Mouse (Mus musculus): ENCODE data around the gene Adcy9. TPM values are rescaled to one million over a fixed set of nuclear protein-coding genes. Genes with fewer than 3 reads are reported as not detected.

Adcy9 gene
- polyA plus RNA-seq, 1 experiment: 10.4 TPM

DNA sequence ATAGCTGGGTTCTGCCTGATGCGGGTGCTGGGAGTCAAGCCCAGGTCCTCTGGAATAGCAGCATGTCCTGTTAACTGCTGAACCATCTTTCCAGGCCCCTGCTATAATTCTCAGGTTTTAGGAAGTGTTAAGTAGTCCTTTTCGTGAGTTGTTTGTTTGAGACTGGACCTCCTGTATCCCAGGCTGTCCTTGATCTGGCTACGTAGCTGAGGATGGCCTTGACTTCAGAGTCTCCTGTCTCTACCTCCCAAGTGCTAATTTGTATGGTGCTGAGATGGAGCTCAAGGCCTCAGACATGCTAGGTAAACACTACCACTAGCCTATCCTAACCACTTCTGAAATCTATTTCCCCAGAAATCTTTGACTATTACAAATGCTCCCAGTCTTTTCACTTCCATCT is 37.9 kb downstream of the Adcy9 start:
- H3K4me1 ChIP-seq (ENCODE audit: control insufficient read depth, insufficient read depth, low read length): 0 out of 2 replicates have a peak, but pooled peaks cover 3% of the 10 kb centered on the region
- H3K27me3 ChIP-seq (replicated peaks; ENCODE audit: control insufficient read depth, insufficient read depth, low read length): no peaks in the 10 kb centered on the region
- DNase-seq: no peak
- no peak overlapping the region for H3K27ac ChIP-seq (ENCODE audit: insufficient read depth, low read depth, low read length)
- TF ChIP-seq CTCF (conservative IDR thresholded peaks at IDR 0.05; ENCODE audit: insufficient read depth, insufficient read length, low read depth, low read length) (no peak), POLR2A (IDR thresholded peaks at IDR 0.05; ENCODE audit: low read depth, low read length) (no peak)
- no peaks in the 10 kb centered on the region for H3K36me3 ChIP-seq (ENCODE audit: control insufficient read depth, insufficient read depth, low read length)
- WGBS: 98% methylated on average over 3 of the region's 3 CpGs
- no peak overlapping the region for H3K4me3 ChIP-seq (ENCODE audit: insufficient read depth, low read depth, low read length)

DNA sequence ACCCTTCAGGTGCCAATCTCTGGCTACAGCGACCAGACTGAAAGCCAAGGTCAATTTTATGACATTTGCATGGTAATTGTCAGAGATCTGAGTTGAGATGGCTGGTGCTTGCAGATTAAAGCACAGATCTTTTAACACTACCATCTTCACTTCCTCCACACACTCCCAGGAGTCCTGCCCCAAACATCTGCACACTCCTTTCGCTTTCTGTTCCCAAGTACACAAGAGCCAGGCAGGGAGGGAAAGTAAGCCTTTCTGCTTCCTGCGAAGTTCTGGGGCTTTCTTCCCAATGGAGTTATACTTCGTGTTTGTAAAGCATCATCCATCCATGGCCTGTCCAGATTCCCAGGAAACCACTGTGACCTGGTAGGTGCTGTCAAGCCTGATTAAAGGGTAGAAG is 38.8 kb downstream of the Adcy9 start:
- Histone ChIP-seq H3K27me3 (replicated peaks; ENCODE audit: control insufficient read depth, insufficient read depth, low read length) (no peaks in the 10 kb centered on the region), H3K27ac (ENCODE audit: insufficient read depth, low read depth, low read length) (peak overlapping the region; percentile 69), H3K4me1 (ENCODE audit: control insufficient read depth, insufficient read depth, low read length) (0 out of 2 replicates have a peak, but pooled peaks cover 3% of the 10 kb centered on the region), H3K36me3 (ENCODE audit: control insufficient read depth, insufficient read depth, low read length) (no peaks in the 10 kb centered on the region), H3K4me3 (ENCODE audit: insufficient read depth, low read depth, low read length) (no peak overlapping the region)
- no peak for TF ChIP-seq POLR2A (IDR thresholded peaks at IDR 0.05; ENCODE audit: low read depth, low read length)
- TF ChIP-seq CTCF (conservative IDR thresholded peaks at IDR 0.05; ENCODE audit: insufficient read depth, insufficient read length, low read depth, low read length): no peak
- WGBS: 50% methylated on average over 4 of the region's 4 CpGs
- DNase-seq: peak; percentile 62

DNA sequence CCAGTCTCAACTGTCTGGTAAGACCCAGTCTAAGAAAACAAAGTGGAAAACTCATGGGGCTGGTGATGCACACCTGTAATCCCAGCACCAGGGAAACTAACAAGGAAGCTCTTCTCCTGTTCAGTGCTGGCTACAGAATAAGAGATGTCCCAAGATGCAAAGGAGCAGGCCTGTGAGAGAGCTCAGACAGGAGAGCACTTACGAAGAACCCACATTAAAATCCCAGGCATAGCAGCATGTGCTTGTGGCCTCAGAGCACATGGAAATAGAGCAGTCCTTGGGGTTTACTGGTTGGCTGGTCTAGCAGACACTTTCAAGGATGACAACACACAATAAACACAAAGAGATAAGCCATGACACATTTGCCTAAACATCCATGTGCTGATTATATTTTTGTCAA is 41.5 kb downstream of the Adcy9 start:
- H3K27me3 ChIP-seq (replicated peaks; ENCODE audit: control insufficient read depth, insufficient read depth, low read length): no peaks in the 10 kb centered on the region
- H3K36me3 ChIP-seq (ENCODE audit: control insufficient read depth, insufficient read depth, low read length): no peaks in the 10 kb centered on the region
- H3K27ac ChIP-seq (ENCODE audit: insufficient read depth, low read depth, low read length): no peak overlapping the region
- 89% methylated on average over 1 of the region's 1 CpGs for WGBS
- no peak for DNase-seq
- H3K4me3 ChIP-seq (ENCODE audit: insufficient read depth, low read depth, low read length): no peak overlapping the region
- no peak for TF ChIP-seq POLR2A (IDR thresholded peaks at IDR 0.05; ENCODE audit: low read depth, low read length)
- TF ChIP-seq CTCF (conservative IDR thresholded peaks at IDR 0.05; ENCODE audit: insufficient read depth, insufficient read length, low read depth, low read length): no peak
- H3K4me1 ChIP-seq (ENCODE audit: control insufficient read depth, insufficient read depth, low read length): 0 out of 2 replicates have a peak, but pooled peaks cover 3% of the 10 kb centered on the region

DNA sequence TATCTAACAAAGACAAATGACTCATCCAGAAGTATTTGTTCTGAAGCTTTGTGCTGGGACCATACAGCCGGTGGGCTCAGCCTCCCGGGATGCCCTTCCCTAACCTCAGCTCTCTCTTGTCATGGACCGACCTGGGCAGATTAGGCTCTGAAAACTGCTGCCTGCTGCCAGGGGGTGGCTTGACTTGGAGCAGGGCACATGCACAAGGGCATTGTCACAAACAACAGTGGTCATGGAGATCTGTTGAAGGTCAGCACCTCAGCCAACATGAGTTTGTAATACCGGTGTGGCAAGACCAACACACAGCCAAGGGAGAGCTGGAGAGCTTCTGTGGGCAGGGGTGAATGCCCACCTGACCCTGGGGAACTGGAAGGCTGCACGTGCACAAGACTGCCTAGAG is 42.7 kb downstream of the Adcy9 start:
- no peak for DNase-seq
- no peak overlapping the region for H3K27ac ChIP-seq (ENCODE audit: insufficient read depth, low read depth, low read length)
- H3K27me3 ChIP-seq (replicated peaks; ENCODE audit: control insufficient read depth, insufficient read depth, low read length): no peaks in the 10 kb centered on the region
- no peak overlapping the region for H3K4me3 ChIP-seq (ENCODE audit: insufficient read depth, low read depth, low read length)
- no peaks in the 10 kb centered on the region for H3K36me3 ChIP-seq (ENCODE audit: control insufficient read depth, insufficient read depth, low read length)
- no peaks in the 10 kb centered on the region for H3K4me1 ChIP-seq (ENCODE audit: control insufficient read depth, insufficient read depth, low read length)
- TF ChIP-seq CTCF (conservative IDR thresholded peaks at IDR 0.05; ENCODE audit: insufficient read depth, insufficient read length, low read depth, low read length) (no peak), POLR2A (IDR thresholded peaks at IDR 0.05; ENCODE audit: low read depth, low read length) (no peak)
- 76% methylated on average over 5 of the region's 5 CpGs for WGBS

DNA sequence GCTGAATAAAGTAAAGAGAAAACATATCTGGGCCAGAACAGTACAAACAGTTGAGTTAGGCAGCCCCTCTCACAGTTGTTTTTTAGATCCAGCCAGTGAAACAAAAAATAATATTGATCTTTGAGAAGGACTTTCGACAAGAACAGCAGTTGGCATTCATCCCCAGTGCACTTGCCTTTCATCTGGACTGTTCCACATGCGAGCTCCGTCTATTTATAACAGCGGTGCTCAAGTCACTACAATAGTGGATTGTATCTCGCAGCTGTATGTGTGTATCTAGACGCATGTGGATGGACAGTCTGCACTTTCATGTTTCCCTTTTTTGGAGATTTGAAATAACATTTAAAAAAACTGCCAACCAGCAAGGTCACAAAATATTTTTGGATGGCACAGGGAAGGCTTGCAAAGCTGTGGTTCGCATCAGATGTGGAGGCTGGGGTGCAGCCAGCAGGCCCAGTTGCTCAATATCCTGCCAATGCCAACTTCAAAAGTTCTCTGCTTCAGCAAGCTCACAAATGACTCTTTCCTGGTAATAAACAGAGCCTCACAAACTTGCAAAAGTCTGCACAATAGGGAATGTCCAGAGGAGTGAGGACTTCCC is 45.4 kb downstream of the Adcy9 start:
- H3K36me3 ChIP-seq (ENCODE audit: control insufficient read depth, insufficient read depth, low read length): no peaks in the 10 kb centered on the region
- no peak overlapping the region for H3K4me3 ChIP-seq (ENCODE audit: insufficient read depth, low read depth, low read length)
- WGBS: 79% methylated on average over 7 of the region's 7 CpGs
- TF ChIP-seq CTCF (conservative IDR thresholded peaks at IDR 0.05; ENCODE audit: insufficient read depth, insufficient read length, low read depth, low read length) (no peak), POLR2A (IDR thresholded peaks at IDR 0.05; ENCODE audit: low read depth, low read length) (no peak)
- H3K4me1 ChIP-seq (ENCODE audit: control insufficient read depth, insufficient read depth, low read length): no peaks in the 10 kb centered on the region
- no peaks in the 10 kb centered on the region for H3K27me3 ChIP-seq (replicated peaks; ENCODE audit: control insufficient read depth, insufficient read depth, low read length)
- H3K27ac ChIP-seq (ENCODE audit: insufficient read depth, low read depth, low read length): no peak overlapping the region
- DNase-seq: peak; percentile 30

DNA sequence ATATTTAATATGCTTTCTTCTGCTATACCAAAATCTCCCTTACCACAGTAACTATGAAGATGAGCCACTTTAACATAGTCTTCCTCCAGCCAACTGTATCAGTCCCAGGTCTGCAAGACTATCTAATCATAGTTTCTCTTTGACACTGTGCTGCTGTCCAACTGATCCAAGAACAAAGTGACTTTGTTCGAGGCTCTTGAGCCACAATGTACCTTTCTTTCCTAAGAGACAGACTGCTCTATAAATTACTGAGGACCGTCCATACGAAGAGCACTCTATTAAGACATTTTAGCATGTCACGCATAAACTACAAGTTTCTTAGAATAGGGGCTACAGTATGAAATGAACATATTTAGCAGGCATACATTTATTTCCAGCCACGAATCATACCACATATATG is 46.0 kb downstream of the Adcy9 start:
- no peak overlapping the region for H3K27ac ChIP-seq (ENCODE audit: insufficient read depth, low read depth, low read length)
- H3K4me1 ChIP-seq (ENCODE audit: control insufficient read depth, insufficient read depth, low read length): no peaks in the 10 kb centered on the region
- no peaks in the 10 kb centered on the region for H3K36me3 ChIP-seq (ENCODE audit: control insufficient read depth, insufficient read depth, low read length)
- no peak overlapping the region for H3K4me3 ChIP-seq (ENCODE audit: insufficient read depth, low read depth, low read length)
- WGBS: 94% methylated on average over 5 of the region's 5 CpGs
- TF ChIP-seq POLR2A (IDR thresholded peaks at IDR 0.05; ENCODE audit: low read depth, low read length) (no peak), CTCF (conservative IDR thresholded peaks at IDR 0.05; ENCODE audit: insufficient read depth, insufficient read length, low read depth, low read length) (no peak)
- DNase-seq: no peak
- H3K27me3 ChIP-seq (replicated peaks; ENCODE audit: control insufficient read depth, insufficient read depth, low read length): no peaks in the 10 kb centered on the region

DNA sequence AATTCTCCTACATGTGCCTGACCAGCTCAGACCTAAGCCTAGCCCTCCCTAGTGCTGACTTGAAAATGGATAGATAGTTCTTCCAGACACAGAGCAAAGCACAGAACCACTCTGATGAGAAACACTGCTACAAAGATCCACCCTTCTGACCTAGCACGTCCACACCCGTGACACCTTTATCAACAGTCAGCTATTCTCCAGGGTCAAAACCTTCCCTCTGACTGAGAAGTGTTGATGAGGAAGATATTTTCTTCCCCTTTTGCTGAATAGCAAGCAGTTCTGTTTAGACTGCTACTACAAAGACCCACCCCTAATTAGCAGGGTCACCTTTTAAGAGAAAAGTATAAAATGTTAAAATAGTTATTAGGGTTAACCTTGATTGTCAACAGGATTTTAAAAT is 49.3 kb downstream of the Adcy9 start:
- 72% methylated on average over 2 of the region's 2 CpGs for WGBS
- TF ChIP-seq POLR2A (IDR thresholded peaks at IDR 0.05; ENCODE audit: low read depth, low read length): no peak
- no peak for TF ChIP-seq CTCF (conservative IDR thresholded peaks at IDR 0.05; ENCODE audit: insufficient read depth, insufficient read length, low read depth, low read length)

More for the DNA sequence above, 49.3 kb downstream of the Adcy9 start:
- no peaks in the 10 kb centered on the region for H3K36me3 ChIP-seq (ENCODE audit: control insufficient read depth, insufficient read depth, low read length)
- peaks cover 4% of the 10 kb centered on the region; the same call in 1 of the 2 replicates for H3K4me1 ChIP-seq (ENCODE audit: control insufficient read depth, insufficient read depth, low read length)
- no peak for DNase-seq
- H3K4me3 ChIP-seq (ENCODE audit: insufficient read depth, low read depth, low read length): no peak overlapping the region
- H3K27ac ChIP-seq (ENCODE audit: insufficient read depth, low read depth, low read length): no peak overlapping the region
- no peaks in the 10 kb centered on the region for H3K27me3 ChIP-seq (replicated peaks; ENCODE audit: control insufficient read depth, insufficient read depth, low read length)

All from kidney, adult 2 months (tissue).